Mouse (Mus musculus) neural tube, embryonic 14.5 days (tissue): ENCODE measurements around the gene Trim56. TPM values are rescaled to one million over a fixed set of nuclear protein-coding genes. Genes with fewer than 3 reads are reported as not detected.

Experiments used
- ATAC-seq: fragments of 200-750 bp; cut with Nextera tagmentation; 2 replicates; pipeline ENCODE4 v1.8.0; 2017; ENCODE audit warnings: low read depth, mild to moderate bottlenecking, moderate TSS enrichment, moderate library complexity
- H3K27ac ChIP-seq: fragments of 300-500 bp; sonication (generic); 2 replicates; pipeline ENCODE4 v1.5.1; 2014; ENCODE audit warnings: low read depth, mild to moderate bottlenecking, control low read depth, low read length, moderate library complexity, mixed read lengths
- H3K27me3 ChIP-seq: fragments of 300-500 bp; sonication (generic); 2 replicates; pipeline ENCODE4 v1.6.1; 2014; ENCODE audit warnings: low read length; ENCODE audit not compliant: control insufficient read depth, insufficient read depth
- H3K36me3 ChIP-seq: fragments of 300-500 bp; sonication (generic); 2 replicates; pipeline ENCODE4 v1.6.1; 2014; ENCODE audit warnings: low read length, mixed read lengths; ENCODE audit not compliant: control insufficient read depth, insufficient read depth
- H3K4me1 ChIP-seq: fragments of 300-500 bp; sonication (generic); 2 replicates; pipeline ENCODE4 v1.6.1; 2014; ENCODE audit warnings: low read length; ENCODE audit not compliant: control insufficient read depth, insufficient read depth
- H3K4me2 ChIP-seq: fragments of 300-500 bp; sonication (generic); 2 replicates; pipeline ENCODE4 v1.6.1; 2014; ENCODE audit warnings: mild to moderate bottlenecking, low read depth, low read length, control low read depth
- H3K4me3 ChIP-seq: fragments of 300-500 bp; sonication (generic); 2 replicates; pipeline ENCODE4 v1.5.1; 2014; ENCODE audit warnings: low read depth, low read length, control low read depth, mixed read lengths
- H3K9ac ChIP-seq: fragments of 300-500 bp; sonication (generic); replicated peaks from 2 replicates; pipeline ENCODE4 v1.6.1; 2014; ENCODE audit warnings: low read depth, mild to moderate bottlenecking, control low read depth, low read length, mixed read lengths
- H3K9me3 ChIP-seq: fragments of 300-500 bp; sonication (generic); 2 replicates; pipeline ENCODE4 v1.6.1; 2016; ENCODE audit warnings: low read length; ENCODE audit not compliant: control insufficient read depth
- WGBS: fragments of 180-500 bp; shearing (Covaris S2); extraction: QIAGEN DNeasy Blood & Tissue Kit; methylation state at CpG from one replicate; pipeline ENCODE4 v1.1.7; 2014; 5-methylcytosine and 5-hydroxymethylcytosine counted together
- polyA plus RNA-seq: library from polyadenylated mRNA; unstranded; fragments of >200 nt; fragmentation: Nextera tagmentation; extraction: Ambion mirVana; gene quantifications from 2 replicates; pipeline ENCODE4 v1.2.1, GENCODE M21; 2014

Trim56 gene
- polyA plus RNA-seq, 1 experiment from 2014 or later: 2.1 TPM

- WGBS: 27% methylated on average over 11 of the region's 12 CpGs
- Histone ChIP-seq H3K27ac (no peak overlapping the region), H3K27me3 (no peaks in the 10 kb centered on the region), H3K4me2 (no peak overlapping the region), H3K4me3 (no peak overlapping the region), H3K4me1 (no peaks in the 10 kb centered on the region), H3K9ac (no peak overlapping the region), H3K36me3 (no peaks in the 10 kb centered on the region), H3K9me3 (no peaks in the 10 kb centered on the region)
- ATAC-seq: no peak
Observed at GRCm38 (mm10) chr5:137061809-137062481, 54.1 kb downstream of the Trim56 start.

Other genes starting within 250 kb of the Trim56 start
- gene Col26a1, start 233.0 kb downstream of the Trim56 start, polyA plus RNA-seq: 12.6 and 22.7 TPM in 2 replicates
- 113 and 119 TPM in 2 replicates for gene Ift22, start 208.1 kb downstream of the Trim56 start, polyA plus RNA-seq
- 409 and 414 TPM in 2 replicates for gene Fis1, start 162.9 kb downstream of the Trim56 start, polyA plus RNA-seq
- 0.12 and 0.39 TPM in 2 replicates for gene Cldn15, start 149.6 kb downstream of the Trim56 start, polyA plus RNA-seq
- 30.5 and 34.5 TPM in 2 replicates for gene Plod3, start 129.2 kb downstream of the Trim56 start, polyA plus RNA-seq
- 115 and 138 TPM in 2 replicates for gene Znhit1, start 128.2 kb downstream of the Trim56 start, polyA plus RNA-seq
- 5.6 TPM in 2 replicates for gene Vgf, start 89.8 kb downstream of the Trim56 start, polyA plus RNA-seq
- 175 and 176 TPM in 2 replicates for gene Ap1s1, start 70.1 kb downstream of the Trim56 start, polyA plus RNA-seq
- 0.30 and 0.44 TPM in 2 replicates for gene Serpine1, start 43.9 kb downstream of the Trim56 start, polyA plus RNA-seq
- gene Muc3, start 33.1 kb upstream of the Trim56 start, polyA plus RNA-seq: not detected in 2 replicates
- gene Muc3a, start 96.2 kb upstream of the Trim56 start, polyA plus RNA-seq: 0.37 and 0.91 TPM in 2 replicates
- 61.8 and 79.1 TPM in 2 replicates for gene Ache, start 171.3 kb upstream of the Trim56 start, polyA plus RNA-seq
- gene Ufsp1, start 178.4 kb upstream of the Trim56 start, polyA plus RNA-seq: 19.7 and 24.0 TPM in 2 replicates
- 81.8 and 91.5 TPM in 2 replicates for gene Srrt, start 191.5 kb upstream of the Trim56 start, polyA plus RNA-seq
- 8.0 and 11.5 TPM in 2 replicates for gene Trip6, start 198.2 kb upstream of the Trim56 start, polyA plus RNA-seq
- 16.4 and 17.8 TPM in 2 replicates for gene Slc12a9, start 217.4 kb upstream of the Trim56 start, polyA plus RNA-seq
- gene Ephb4, start 233.9 kb upstream of the Trim56 start, polyA plus RNA-seq: 2.7 and 8.8 TPM in 2 replicates